Mouse (Mus musculus): ENCODE data around the gene Acot8. TPM values are rescaled to one million over a fixed set of nuclear protein-coding genes. Genes with fewer than 3 reads are reported as not detected.
A peak's percentile ranks its signal among the peaks of the same experiment; 100 is the strongest.

Gene Acot8
- 18.8 and 20.3 TPM in 2 replicates for polyA plus RNA-seq (2015; fragmentation: Nextera tagmentation; extraction: Ambion mirVana)

DNA sequence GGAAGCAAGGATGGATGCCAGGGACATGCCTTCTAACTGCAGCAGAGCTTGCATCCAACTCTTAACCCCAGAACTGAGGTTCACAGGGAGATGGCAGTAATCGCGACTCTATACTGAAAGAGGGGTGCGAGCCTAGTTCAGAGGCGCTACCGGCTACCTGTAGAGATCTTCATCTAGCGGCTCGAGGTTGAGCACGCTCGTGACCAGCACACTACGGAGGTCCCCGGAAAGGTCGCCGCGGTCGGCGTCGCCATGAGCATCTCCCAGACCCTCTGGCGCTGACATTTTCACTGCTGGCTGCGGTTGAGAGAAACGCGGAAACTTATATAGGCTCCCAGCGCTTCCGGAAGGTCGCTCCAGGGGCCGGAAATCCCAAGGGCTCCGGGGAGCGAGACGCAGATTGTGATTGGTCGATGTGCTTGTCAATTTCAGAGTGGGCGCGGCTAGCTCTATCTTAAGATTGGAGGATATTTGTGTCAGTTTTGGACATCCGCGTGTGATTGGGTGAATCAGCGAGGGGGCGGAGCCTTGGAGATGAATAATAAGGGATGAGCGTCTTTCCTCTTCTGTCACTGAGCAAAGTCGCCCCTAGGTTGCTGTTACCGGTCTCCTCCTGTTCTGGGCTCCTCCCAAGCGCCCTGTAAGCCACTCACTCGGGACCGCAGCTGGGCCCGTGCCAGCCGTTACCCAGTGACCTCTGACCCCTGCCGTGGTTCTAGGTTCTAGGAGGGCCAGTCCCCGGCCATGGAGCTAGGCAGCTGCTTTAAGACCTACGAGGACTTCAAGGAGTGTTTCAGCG is at the start of gene Acot8, which contains the start of gene Zswim3:
Acot8 (minus strand) TSS at position 350 of the 799 bp plus-strand sequence.
Zswim3 (plus strand) TSS at position 566 of the 799 bp plus-strand sequence.
- H3K27ac ChIP-seq, result peak within 1 kb of the TSS; percentile 99
- WGBS (ENCODE audit: insufficient replicate concordance), result under 1% methylated on average over 47 of the region's 47 CpGs
- H3K9me3 ChIP-seq (replicated peaks), result no peaks in the 10 kb centered on the region
- peak; percentile 98 for DNase-seq
- H3K36me3 ChIP-seq, result peaks cover 42% of the 10 kb centered on the region
- H3K4me2 ChIP-seq, result peak within 1 kb of the TSS; percentile 92
- peak; percentile 94 for ATAC-seq (ENCODE audit: low read depth)
- H3K4me1 ChIP-seq (replicated peaks), result peaks cover 35% of the 10 kb centered on the region
- H3K9ac ChIP-seq, result peak within 1 kb of the TSS; percentile 90
- H3K4me3 ChIP-seq (replicated peaks), result peak within 1 kb of the TSS; percentile 86
- H3K27me3 ChIP-seq, result no peaks in the 10 kb centered on the region

DNA sequence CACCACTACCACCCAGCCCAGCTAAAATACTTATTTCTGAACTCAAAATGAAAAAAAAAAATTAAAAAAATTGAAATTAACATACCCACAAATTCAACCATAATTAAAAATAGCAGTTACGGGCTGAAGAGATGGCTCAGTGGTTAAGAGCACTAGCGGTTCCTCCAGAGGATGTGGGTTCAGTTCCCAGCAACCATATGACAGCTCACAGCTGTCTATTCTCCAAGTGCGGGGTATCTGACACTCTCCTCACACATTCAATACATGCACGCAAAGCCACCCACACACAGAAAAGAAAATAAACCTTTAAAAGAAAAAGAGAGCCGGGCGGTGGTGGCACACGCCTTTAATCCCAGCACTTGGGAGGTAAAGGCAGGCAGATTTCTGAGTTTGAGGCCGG is 45.4 kb upstream of the Acot8 start:
- DNase-seq, result no peak
- H3K36me3 ChIP-seq, result no peaks in the 10 kb centered on the region
- H3K9ac ChIP-seq, result no peak overlapping the region
- no peaks in the 10 kb centered on the region for H3K9me3 ChIP-seq (replicated peaks)
- H3K4me3 ChIP-seq (replicated peaks), result no peak overlapping the region
- peaks cover 31% of the 10 kb centered on the region for H3K27me3 ChIP-seq
- H3K4me1 ChIP-seq (replicated peaks), result no peaks in the 10 kb centered on the region
- no peak overlapping the region for H3K4me2 ChIP-seq
- ATAC-seq (ENCODE audit: low read depth), result no peak
- H3K27ac ChIP-seq, result no peak overlapping the region
- WGBS (ENCODE audit: insufficient replicate concordance), result 77% methylated on average over 8 of the region's 8 CpGs

DNA sequence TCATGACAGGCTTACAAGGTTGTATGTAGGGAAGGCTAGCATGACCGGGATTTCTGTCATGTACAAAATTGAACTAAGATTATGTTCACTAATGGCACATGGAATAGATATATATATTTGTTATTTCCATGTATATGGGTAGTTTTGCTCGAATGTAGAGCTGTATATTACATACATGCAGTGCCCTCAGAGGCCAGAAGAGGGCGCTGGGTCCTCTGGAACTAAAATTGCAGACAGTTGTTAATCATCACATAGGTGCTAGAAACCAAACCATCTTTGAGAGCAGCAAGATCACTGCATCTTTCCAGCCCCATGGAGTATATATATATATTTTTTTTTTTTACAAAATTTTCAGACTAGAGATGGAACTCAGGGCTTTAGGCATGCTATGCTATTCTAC is 41.1 kb upstream of the Acot8 start:
- Histone ChIP-seq H3K9me3 (replicated peaks) (no peaks in the 10 kb centered on the region), H3K9ac (no peak overlapping the region), H3K27me3 (no peaks in the 10 kb centered on the region), H3K27ac (no peak overlapping the region), H3K4me1 (replicated peaks) (no peaks in the 10 kb centered on the region), H3K36me3 (no peaks in the 10 kb centered on the region), H3K4me3 (replicated peaks) (no peak overlapping the region), H3K4me2 (no peak overlapping the region)
- WGBS (ENCODE audit: insufficient replicate concordance), result 35% methylated on average over 3 of the region's 3 CpGs
- no peak for ATAC-seq (ENCODE audit: low read depth)
- no peak for DNase-seq

DNA sequence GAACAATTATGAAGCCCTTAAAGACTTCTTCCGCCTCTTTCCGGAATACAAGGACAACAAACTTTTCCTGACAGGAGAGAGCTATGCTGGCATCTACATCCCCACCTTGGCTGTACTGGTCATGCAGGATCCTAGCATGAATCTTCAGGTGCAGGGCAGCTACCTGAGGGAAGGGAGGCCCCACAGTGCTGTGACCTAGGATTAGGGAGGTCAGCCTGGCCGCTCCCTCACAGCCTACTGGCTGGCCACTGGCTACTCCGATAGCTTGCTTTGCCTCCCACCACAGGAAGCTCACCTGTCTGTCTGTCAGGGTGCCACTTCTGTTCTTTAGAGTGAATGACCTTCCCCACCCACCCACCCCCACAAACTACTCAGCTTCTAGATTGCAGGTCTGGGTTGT is 30.5 kb upstream of the Acot8 start:
- Histone ChIP-seq H3K27ac (no peak overlapping the region), H3K4me3 (replicated peaks) (peak overlapping the region; percentile 75; the same call in 1 of the 2 replicates), H3K27me3 (no peaks in the 10 kb centered on the region), H3K36me3 (peaks cover 40% of the 10 kb centered on the region), H3K4me1 (replicated peaks) (peaks cover 27% of the 10 kb centered on the region), H3K9me3 (replicated peaks) (no peaks in the 10 kb centered on the region), H3K9ac (peak overlapping the region; percentile 82; the same call in 1 of the 2 replicates), H3K4me2 (peak overlapping the region; percentile 97)
- 92% methylated on average over 4 of the region's 4 CpGs for WGBS (ENCODE audit: insufficient replicate concordance)
- ATAC-seq (ENCODE audit: low read depth) (no peak), DNase-seq (no peak)

DNA sequence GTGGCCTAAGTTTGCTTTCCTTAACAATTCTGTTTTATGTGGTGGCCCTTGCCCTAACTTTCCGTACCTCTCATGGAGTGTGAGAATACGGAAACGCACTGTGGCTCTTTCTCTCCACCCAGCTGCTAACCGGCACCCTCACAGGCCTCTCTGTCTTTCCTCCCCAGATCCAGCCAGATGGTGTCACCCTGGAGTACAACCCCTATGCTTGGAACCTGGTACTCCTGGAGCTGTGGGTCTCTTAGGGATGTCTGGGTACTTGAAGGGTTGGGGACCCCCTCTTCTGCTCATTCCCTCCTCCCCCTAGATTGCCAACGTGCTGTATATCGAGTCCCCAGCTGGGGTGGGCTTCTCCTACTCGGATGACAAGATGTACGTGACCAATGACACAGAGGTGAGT is 29.8 kb upstream of the Acot8 start:
- peaks cover 33% of the 10 kb centered on the region for H3K36me3 ChIP-seq
- DNase-seq (no peak), ATAC-seq (ENCODE audit: low read depth) (no peak)
- H3K27me3 ChIP-seq, result no peaks in the 10 kb centered on the region
- H3K4me2 ChIP-seq, result peak overlapping the region; percentile 97
- H3K27ac ChIP-seq, result peak overlapping the region; percentile 83; the same call in 1 of the 2 replicates
- H3K9me3 ChIP-seq (replicated peaks), result no peaks in the 10 kb centered on the region
- peaks cover 27% of the 10 kb centered on the region for H3K4me1 ChIP-seq (replicated peaks)
- peak overlapping the region; percentile 75 for H3K4me3 ChIP-seq (replicated peaks)
- 44% methylated on average over 8 of the region's 8 CpGs for WGBS (ENCODE audit: insufficient replicate concordance)
- H3K9ac ChIP-seq, result peak overlapping the region; percentile 82

DNA sequence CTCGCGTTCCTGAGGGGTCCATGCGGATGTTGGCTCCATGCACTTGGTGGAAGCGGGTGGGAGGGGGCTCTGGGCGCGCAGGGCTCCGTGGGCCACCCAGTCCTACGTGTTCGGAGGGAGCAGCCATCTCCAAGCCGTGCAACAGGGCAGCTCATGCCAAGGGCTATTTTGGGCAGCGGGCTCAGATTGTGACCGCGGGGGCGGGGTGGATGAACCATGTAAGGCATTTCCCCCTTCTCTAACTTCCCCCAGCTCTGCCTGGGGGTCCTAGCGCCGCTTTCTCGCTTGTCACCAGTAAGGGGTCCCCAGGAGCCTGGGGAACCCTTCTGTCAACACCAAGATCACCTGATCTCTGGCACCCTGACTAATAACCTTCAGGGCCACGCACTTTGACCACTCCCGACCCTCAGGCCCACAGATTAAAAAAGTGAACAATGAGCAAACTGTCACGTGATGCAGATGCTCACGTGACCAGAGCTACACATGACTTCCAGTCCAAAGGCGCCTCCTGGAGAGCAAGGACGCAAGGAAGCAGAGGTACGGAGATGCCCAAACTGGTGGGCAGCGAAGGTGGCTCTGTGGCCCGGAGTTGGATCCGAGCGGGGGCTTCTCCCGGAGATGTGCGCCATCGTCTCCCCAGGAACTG is 28.8 kb upstream of the Acot8 start, which contains the start of gene Neurl2:
Neurl2 (minus strand) TSS at position 143 of the 646 bp plus-strand sequence.
- Histone ChIP-seq H3K4me3 (replicated peaks) (peak within 1 kb of the TSS; percentile 75), H3K36me3 (peaks cover 22% of the 10 kb centered on the region), H3K4me1 (replicated peaks) (peaks cover 27% of the 10 kb centered on the region), H3K9me3 (replicated peaks) (no peaks in the 10 kb centered on the region), H3K27ac (peak within 1 kb of the TSS; percentile 83), H3K9ac (peak within 1 kb of the TSS; percentile 82), H3K27me3 (no peaks in the 10 kb centered on the region), H3K4me2 (peak within 1 kb of the TSS; percentile 97)
- WGBS (ENCODE audit: insufficient replicate concordance), result under 1% methylated on average over 31 of the region's 31 CpGs
- peak; percentile 59 for ATAC-seq (ENCODE audit: low read depth)
- peak; percentile 77 for DNase-seq

DNA sequence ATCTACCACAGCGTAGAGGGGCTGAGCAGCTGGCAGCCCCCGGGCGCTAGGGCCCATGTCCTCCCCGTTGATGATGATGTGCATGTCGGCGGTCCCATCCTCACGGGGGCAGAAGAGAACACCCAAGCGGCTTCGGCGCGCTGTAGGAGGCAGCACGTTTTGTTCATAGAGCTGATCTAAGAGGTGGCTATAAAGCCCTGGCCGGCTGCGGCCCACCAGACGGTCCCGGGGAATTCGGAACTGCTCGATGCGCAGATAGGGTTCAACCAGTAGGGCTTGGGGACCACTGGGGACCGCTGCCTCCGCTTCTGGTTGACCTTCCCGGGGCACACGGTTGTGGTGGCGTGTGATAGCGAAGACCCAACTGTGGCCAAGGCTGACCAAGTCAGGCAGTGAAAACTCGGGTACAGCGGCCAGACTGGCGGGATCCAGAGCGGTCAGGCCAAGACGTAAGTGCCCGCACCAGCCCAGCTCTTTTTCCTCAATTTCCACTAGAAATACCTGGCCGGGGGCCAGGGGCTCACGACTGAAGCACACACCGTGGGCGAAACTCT is 28.1 kb upstream of the Acot8 start, which contains the start of gene Ctsa:
Ctsa (plus strand) TSS at position 126 of the 554 bp plus-strand sequence.
- H3K27me3 ChIP-seq, result no peaks in the 10 kb centered on the region

DNA sequence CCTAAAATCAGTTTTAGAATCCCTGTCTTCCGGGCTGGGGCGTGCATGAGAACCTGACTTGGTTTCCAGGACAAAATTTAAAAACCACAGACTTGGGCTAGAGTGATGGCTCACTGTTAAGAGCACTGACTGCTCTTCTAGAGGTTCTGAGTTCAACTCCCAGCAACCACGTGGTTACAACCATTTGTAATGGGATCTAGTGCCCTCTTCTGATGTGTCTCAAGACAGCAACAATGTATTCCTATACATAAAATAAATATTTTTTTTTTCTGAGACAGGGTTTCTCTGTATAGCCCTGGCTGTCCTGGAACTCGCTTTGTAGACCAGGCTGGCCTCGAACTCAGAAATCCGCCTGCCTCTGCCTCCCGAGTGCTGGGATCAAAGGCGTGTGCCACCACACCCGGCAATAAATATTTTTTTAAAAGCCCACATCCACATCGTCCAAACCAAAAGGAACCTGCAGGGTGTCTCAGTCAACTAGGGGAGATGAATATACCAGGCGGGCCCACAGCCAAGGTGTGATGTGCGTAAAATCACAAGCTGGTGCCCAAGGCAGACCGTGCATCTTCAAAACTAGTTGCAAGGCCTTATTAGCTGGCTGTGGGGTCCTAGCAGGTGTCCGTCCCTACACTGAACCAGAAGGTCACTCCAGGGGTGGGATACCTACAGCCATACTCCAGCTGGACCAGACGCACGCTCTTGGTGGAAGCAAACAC is 27.5 kb upstream of the Acot8 start:
- H3K9ac ChIP-seq, result peak overlapping the region; percentile 82
- ATAC-seq (ENCODE audit: low read depth) (no peak), DNase-seq (no peak)
- H3K27ac ChIP-seq, result peak overlapping the region; percentile 83
- H3K9me3 ChIP-seq (replicated peaks), result no peaks in the 10 kb centered on the region
- peak overlapping the region; percentile 97 for H3K4me2 ChIP-seq
- peaks cover 34% of the 10 kb centered on the region for H3K4me1 ChIP-seq (replicated peaks)
- H3K4me3 ChIP-seq (replicated peaks), result peak overlapping the region; percentile 75
- 60% methylated on average over 16 of the region's 16 CpGs for WGBS (ENCODE audit: insufficient replicate concordance)
- peaks cover 18% of the 10 kb centered on the region for H3K36me3 ChIP-seq
- H3K27me3 ChIP-seq, result no peaks in the 10 kb centered on the region

More for the DNA sequence above, 28.1 kb upstream of the Acot8 start, which contains the start of gene Ctsa:
- DNase-seq, result peak; percentile 70
- Histone ChIP-seq H3K4me2 (peak within 1 kb of the TSS; percentile 97), H3K9me3 (replicated peaks) (no peaks in the 10 kb centered on the region), H3K36me3 (peaks cover 18% of the 10 kb centered on the region), H3K27ac (peak within 1 kb of the TSS; percentile 83), H3K4me1 (replicated peaks) (peaks cover 27% of the 10 kb centered on the region), H3K9ac (peak within 1 kb of the TSS; percentile 82), H3K4me3 (replicated peaks) (peak within 1 kb of the TSS; percentile 75)
- 1% methylated on average over 35 of the region's 35 CpGs for WGBS (ENCODE audit: insufficient replicate concordance)
- ATAC-seq (ENCODE audit: low read depth), result peak; percentile 75

DNA sequence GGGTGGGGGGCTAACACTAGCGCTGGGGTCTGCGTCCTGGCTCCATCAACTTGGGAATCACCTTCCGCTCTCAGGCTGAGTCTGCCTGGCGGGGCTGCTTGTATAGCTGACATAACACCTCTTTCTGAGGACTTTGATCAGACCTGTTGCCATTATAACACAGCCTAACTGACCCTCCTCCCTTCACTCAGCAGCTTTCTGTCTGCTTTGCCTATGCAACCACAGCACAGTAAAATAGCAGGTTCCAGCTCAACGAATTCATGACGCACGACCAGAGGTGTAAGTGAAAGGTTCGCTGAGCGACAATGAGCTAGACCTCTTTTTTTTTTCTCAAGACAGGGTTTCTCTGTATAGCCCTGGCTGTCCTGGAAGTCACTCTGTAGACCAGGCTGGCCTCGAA is 26.3 kb upstream of the Acot8 start:
- WGBS (ENCODE audit: insufficient replicate concordance), result 79% methylated on average over 10 of the region's 10 CpGs
- H3K4me2 ChIP-seq, result 0 out of 2 replicates have a peak overlapping the region, but pooled peaks have one; percentile 3
- H3K4me3 ChIP-seq (replicated peaks), result no peak overlapping the region
- no peaks in the 10 kb centered on the region for H3K27me3 ChIP-seq
- DNase-seq (no peak), ATAC-seq (ENCODE audit: low read depth) (no peak)
- H3K9me3 ChIP-seq (replicated peaks), result no peaks in the 10 kb centered on the region
- H3K27ac ChIP-seq, result peak overlapping the region; percentile 9; the same call in 1 of the 2 replicates
- peaks cover 42% of the 10 kb centered on the region for H3K4me1 ChIP-seq (replicated peaks)
- peaks cover 21% of the 10 kb centered on the region for H3K36me3 ChIP-seq
- no peak overlapping the region for H3K9ac ChIP-seq

DNA sequence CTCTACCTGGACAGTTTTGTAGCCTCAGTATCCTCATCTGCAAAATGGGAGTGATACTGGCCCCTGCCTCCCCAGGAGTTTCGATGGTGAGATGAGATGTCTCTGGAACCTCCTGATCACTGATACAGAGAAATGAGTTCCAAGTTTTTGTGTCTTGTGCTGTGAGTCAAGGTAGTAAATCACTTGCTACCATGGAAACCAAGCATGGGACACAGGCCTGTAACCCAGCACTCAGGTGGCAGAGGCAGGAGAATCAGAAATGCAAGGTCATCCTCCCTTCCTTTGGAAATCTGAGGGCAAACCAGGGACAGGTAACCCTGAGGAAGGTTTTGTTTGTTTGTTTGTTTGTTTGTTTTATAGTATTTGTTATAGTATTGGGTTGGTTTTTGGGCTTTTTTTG is 24.4 kb upstream of the Acot8 start:
- no peaks in the 10 kb centered on the region for H3K27me3 ChIP-seq
- no peak overlapping the region for H3K27ac ChIP-seq
- no peak for ATAC-seq (ENCODE audit: low read depth)
- H3K36me3 ChIP-seq, result peaks cover 33% of the 10 kb centered on the region
- peaks cover 37% of the 10 kb centered on the region for H3K4me1 ChIP-seq (replicated peaks)
- no peak overlapping the region for H3K9ac ChIP-seq
- WGBS (ENCODE audit: insufficient replicate concordance), result 82% methylated on average over 1 of the region's 1 CpGs
- H3K4me3 ChIP-seq (replicated peaks), result no peak overlapping the region
- DNase-seq, result no peak
- no peaks in the 10 kb centered on the region for H3K9me3 ChIP-seq (replicated peaks)
- no peak overlapping the region for H3K4me2 ChIP-seq

All from liver, embryonic 13.5 days (tissue).